Mouse (Mus musculus) myocyte (in vitro differentiated cells): ENCODE results near the gene Erg.

Source experiments
- E2F4 ChIP-seq: IDR thresholded peaks from one replicate; pipeline ENCODE4 v1.6.1; 2011; ENCODE audit warnings: mild to moderate bottlenecking, control low read depth, moderate library complexity; ENCODE audit not compliant: insufficient read depth
- POLR2AphosphoS2 ChIP-seq: IDR thresholded peaks from one replicate; pipeline ENCODE4 v1.6.1; 2011; ENCODE audit warnings: low read depth, control low read depth; ENCODE audit not compliant: insufficient read length

DNA sequence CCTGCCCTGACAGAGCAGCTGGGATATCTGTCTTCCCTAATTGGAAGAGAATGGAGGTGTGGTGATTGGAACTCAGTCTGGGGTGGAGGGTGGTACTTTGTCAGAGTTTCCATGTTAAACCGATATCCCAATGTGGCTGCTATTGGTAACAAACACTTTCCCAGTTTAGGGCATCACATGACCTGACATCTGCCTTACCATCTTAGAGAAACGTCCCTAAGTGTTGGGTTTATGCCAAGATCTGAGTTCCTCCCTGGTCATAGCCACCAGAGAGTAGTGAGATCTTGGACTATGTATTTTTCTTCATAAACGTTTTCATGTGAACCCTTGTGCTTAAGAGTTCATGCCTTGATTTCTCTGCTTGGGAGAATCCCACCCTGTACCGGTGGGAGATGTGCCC lies 144.4 kb downstream of the Erg start:
- no peak for TF ChIP-seq POLR2AphosphoS2
- TF ChIP-seq E2F4, result no peak
